ENCODE assay signal across 25 mouse cellular contexts in the genomic region with DNA sequence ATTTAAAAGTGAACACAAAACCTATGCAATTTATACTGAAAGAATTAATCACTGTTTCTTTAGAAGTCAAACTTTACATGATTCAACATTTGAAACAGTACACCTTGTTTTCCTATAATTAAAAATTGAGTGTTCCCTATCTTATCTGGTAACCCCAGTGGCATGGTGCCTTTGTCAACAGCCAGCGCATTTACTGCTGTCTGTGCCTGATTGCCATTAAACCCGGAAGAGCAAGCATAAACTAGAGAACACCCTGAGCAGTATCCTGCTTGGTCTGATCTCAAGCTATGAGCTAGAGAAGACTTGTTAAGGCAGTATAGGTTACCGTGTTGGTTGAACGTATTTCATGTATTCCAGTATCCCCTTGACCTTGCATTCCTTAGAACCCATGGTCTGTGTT. TPM values are rescaled to one million over a fixed set of nuclear protein-coding genes. Genes with fewer than 3 reads are reported as not detected.
A peak's percentile ranks its signal among the peaks of the same experiment; 100 is the strongest.
DNase-seq lines count a peak whose midpoint lies in the region; ATAC-seq and TF ChIP-seq lines count a peak whose summit lies in the region.
"Had no signal": no experiment of that assay in that cellular context is flagged by ENCODE, and none has a peak within 500 bp of the region (broad histone marks: within the 10 kb centered on the region; RNA-seq: fewer than 3 reads in every experiment).

No protein-coding gene starts in this region.

- ATAC-seq in intestine, postnatal 0 days, result peak; percentile 59; the same call in 1 of the 2 replicates
- peak; percentile 69; the same call in 1 of the 2 replicates for ATAC-seq in stomach, postnatal 0 days (ENCODE audit: low FRiP score, low TSS enrichment)
- ATAC-seq: forebrain, embryonic 14.5 days; forebrain, postnatal 0 days; Patski had no signal

- 39% methylated on average over 4 of the region's 4 CpGs for WGBS in intestine, postnatal 0 days
- 49% methylated on average over 4 of the region's 4 CpGs for WGBS in stomach, postnatal 0 days

- no peak for TF ChIP-seq CTCF in MEL (IDR thresholded peaks at IDR 0.05 in 2 of 3, conservative IDR thresholded peaks at IDR 0.05 in 1 of 3; ENCODE audit: control insufficient read depth in 1 of 3, insufficient read depth in 1 of 3, low read depth in 2 of 3, low read length in 3 of 3, poor library complexity in 1 of 3, severe bottlenecking in 1 of 3)
- TF ChIP-seq CTCF in intestine, postnatal 0 days (IDR thresholded peaks at IDR 0.05; ENCODE audit: low read depth), result no peak
- TF ChIP-seq CTCF in stomach, postnatal 0 days (IDR thresholded peaks at IDR 0.05; ENCODE audit: low read depth), result no peak

- no peak for TF ChIP-seq EP300 in MEL (IDR thresholded peaks at IDR 0.05; ENCODE audit: low read depth in 1 of 2, low read length in 2 of 2)
- TF ChIP-seq EP300 in stomach, postnatal 0 days (optimal IDR thresholded peaks at IDR 0.05), result no peak

- H3K4me1 ChIP-seq in MEL (ENCODE audit: control insufficient read depth in 1 of 2, insufficient read depth in 2 of 2, low read length in 2 of 2), result no peaks in the 10 kb centered on the region
- H3K4me1 ChIP-seq in intestine, postnatal 0 days (replicated peaks; ENCODE audit: control insufficient read depth, insufficient read depth, low read length), result no peaks in the 10 kb centered on the region
- no peaks in the 10 kb centered on the region for H3K4me1 ChIP-seq in stomach, postnatal 0 days (replicated peaks; ENCODE audit: control insufficient read depth, insufficient read depth)
- H3K4me1 ChIP-seq: embryonic facial prominence, embryonic 12.5 days; embryonic facial prominence, embryonic 15.5 days; hindbrain, embryonic 12.5 days; hindbrain, embryonic 15.5 days had no signal

- peak; percentile 3 for DNase-seq in heart, adult 11 months
- DNase-seq in heart, postnatal 4 days, result no peak
- peak; percentile 3 for DNase-seq in MEL (ENCODE audit: low read depth, low spot score)
- DNase-seq in stomach, postnatal 0 days (ENCODE audit: low spot score), result peak; percentile 24
- DNase-seq in right cerebral cortex, postnatal 4 days, result no peak
- DNase-seq in adrenal gland, postnatal 10 days, result no peak
- DNase-seq: adrenal gland, postnatal 14 days; cerebellum, adult 11 months; cerebellum, adult 2 months; cerebellum, adult 9-11 months; cerebellum, postnatal 25 days; forebrain, postnatal 0 days; gastrocnemius, adult 2 months; gastrocnemius, postnatal 14 days; heart, adult 2 months; heart, postnatal 14 days had no signal

- no peak overlapping the region for H3K9ac ChIP-seq in MEL (ENCODE audit: control insufficient read depth, low read depth, low read length, poor library complexity, severe bottlenecking)
- H3K9ac ChIP-seq in intestine, postnatal 0 days (ENCODE audit: low read depth, low read length), result no peak overlapping the region
- H3K9ac ChIP-seq in stomach, postnatal 0 days (ENCODE audit: low read length), result no peak overlapping the region
- H3K9ac ChIP-seq: embryonic facial prominence, embryonic 12.5 days; embryonic facial prominence, embryonic 15.5 days; forebrain, postnatal 0 days; heart, embryonic 13.5 days; hindbrain, embryonic 12.5 days; hindbrain, embryonic 15.5 days had no signal

- no peaks in the 10 kb centered on the region for H3K79me2 ChIP-seq in MEL (ENCODE audit: control insufficient read depth, insufficient read depth, low read length, poor library complexity)

- H3K27ac ChIP-seq in MEL (ENCODE audit: control insufficient read depth, low read depth, low read length), result no peak overlapping the region
- 0 out of 2 replicates have a peak overlapping the region, but pooled peaks have one; percentile 5 for H3K27ac ChIP-seq in intestine, postnatal 0 days (ENCODE audit: low read depth, low read length)
- no peak overlapping the region for H3K27ac ChIP-seq in stomach, postnatal 0 days (replicated peaks)
- H3K27ac ChIP-seq: embryonic facial prominence, embryonic 12.5 days; embryonic facial prominence, embryonic 15.5 days; gastrocnemius, adult 2 months; heart, adult 2 months; heart, embryonic 10.5 days; heart, embryonic 13.5 days; hindbrain, embryonic 12.5 days; hindbrain, embryonic 15.5 days had no signal

- H3K9me3 ChIP-seq in MEL (replicated peaks; ENCODE audit: insufficient read depth, low read length), result no peaks in the 10 kb centered on the region
- H3K9me3 ChIP-seq in intestine, postnatal 0 days (ENCODE audit: control insufficient read depth), result no peaks in the 10 kb centered on the region
- no peaks in the 10 kb centered on the region for H3K9me3 ChIP-seq in stomach, postnatal 0 days (ENCODE audit: control insufficient read depth, low read length)
- H3K9me3 ChIP-seq: embryonic facial prominence, embryonic 12.5 days; embryonic facial prominence, embryonic 15.5 days; heart, embryonic 10.5 days; heart, embryonic 13.5 days; hindbrain, embryonic 12.5 days; hindbrain, embryonic 15.5 days had no signal

- H3K4me3 ChIP-seq in MEL (ENCODE audit: control insufficient read depth in 1 of 2, insufficient read depth in 1 of 2, low read depth in 2 of 2, low read length in 2 of 2), result no peak overlapping the region
- no peak overlapping the region for H3K4me3 ChIP-seq in intestine, postnatal 0 days (ENCODE audit: low read depth, low read length)
- H3K4me3 ChIP-seq in stomach, postnatal 0 days (ENCODE audit: low read depth, low read length), result no peak overlapping the region
- H3K4me3 ChIP-seq: embryonic facial prominence, embryonic 12.5 days; embryonic facial prominence, embryonic 15.5 days; gastrocnemius, adult 2 months; heart, adult 2 months; heart, embryonic 10.5 days; heart, embryonic 13.5 days; hindbrain, embryonic 12.5 days; hindbrain, embryonic 15.5 days had no signal

- no peak for TF ChIP-seq POLR2A in MEL (IDR thresholded peaks at IDR 0.05; ENCODE audit: control insufficient read depth in 1 of 2, insufficient read depth in 1 of 2, low read depth in 1 of 2, low read length in 2 of 2, poor library complexity in 1 of 2)

- no peaks in the 10 kb centered on the region for H3K36me3 ChIP-seq in MEL (ENCODE audit: control insufficient read depth in 1 of 2, insufficient read depth in 2 of 2, low read length in 2 of 2)
- H3K36me3 ChIP-seq in intestine, postnatal 0 days (ENCODE audit: control insufficient read depth, insufficient read depth), result no peaks in the 10 kb centered on the region
- H3K36me3 ChIP-seq in stomach, postnatal 0 days (ENCODE audit: control insufficient read depth, insufficient read depth, low read length), result no peaks in the 10 kb centered on the region
- H3K36me3 ChIP-seq: embryonic facial prominence, embryonic 12.5 days; embryonic facial prominence, embryonic 15.5 days; heart, embryonic 10.5 days; heart, embryonic 13.5 days; hindbrain, embryonic 12.5 days; hindbrain, embryonic 15.5 days had no signal

- no peak for TF ChIP-seq RAD21 in MEL (IDR thresholded peaks at IDR 0.05; ENCODE audit: low read depth, low read length)

- no peaks in the 10 kb centered on the region; a peak in 3 of 4 replicates for H3K27me3 ChIP-seq in MEL (ENCODE audit: control insufficient read depth in 1 of 2, insufficient read depth in 2 of 2, low read length in 2 of 2)
- H3K27me3 ChIP-seq in intestine, postnatal 0 days (replicated peaks; ENCODE audit: control insufficient read depth, insufficient read depth, low read length), result no peaks in the 10 kb centered on the region
- no peaks in the 10 kb centered on the region for H3K27me3 ChIP-seq in stomach, postnatal 0 days (ENCODE audit: control insufficient read depth, insufficient read depth, low read length)
- H3K27me3 ChIP-seq: embryonic facial prominence, embryonic 12.5 days; embryonic facial prominence, embryonic 15.5 days; heart, embryonic 13.5 days; hindbrain, embryonic 12.5 days; hindbrain, embryonic 15.5 days; Patski had no signal

- no peak overlapping the region for H3K4me2 ChIP-seq in intestine, postnatal 0 days (replicated peaks; ENCODE audit: low read depth)
- no peak overlapping the region for H3K4me2 ChIP-seq in stomach, postnatal 0 days (replicated peaks; ENCODE audit: low read depth)
- H3K4me2 ChIP-seq: embryonic facial prominence, embryonic 12.5 days; embryonic facial prominence, embryonic 15.5 days; heart, embryonic 13.5 days; hindbrain, embryonic 12.5 days; hindbrain, embryonic 15.5 days had no signal

TF ChIP-seq in MEL, 35 proteins besides CTCF, POLR2A, EP300 and RAD21:
- TF ChIP-seq GABPA (IDR thresholded peaks at IDR 0.05; ENCODE audit: low read depth, low read length) (no peak), CHD2 (IDR thresholded peaks at IDR 0.05; ENCODE audit: low read length) (no peak), POLR2AphosphoS2 (IDR thresholded peaks at IDR 0.05; ENCODE audit: low read length) (no peak), UBTF (IDR thresholded peaks at IDR 0.05; ENCODE audit: borderline replicate concordance, insufficient read depth, low read depth, low read length) (no peak)

RNA-seq across cellular contexts. Expression of gene Hif1a, which starts 47.8 kb away (rescaled TPM):
- total RNA-seq in heart, postnatal 4 days (2021), result 100 to 1,000 TPM; 151 to 159 TPM
- 22.7 and 23.2 TPM in 2 replicates for total RNA-seq in MEL (2012; rRNA removed)
- 10 to 100 TPM in 1 of 2 experiments, not detected in 1; 23.3 TPM for polyA plus RNA-seq in MEL (2012; ENCODE audit: insufficient read depth in 1 of 2, insufficient read length in 2 of 2, low read depth in 1 of 2, low replicate concordance in 2 of 2, missing spikeins in 1 of 2)
- 25.3 and 27.0 TPM in 2 replicates for polyA plus RNA-seq in intestine, postnatal 0 days (2015; fragmentation: Nextera tagmentation; extraction: Ambion mirVana)
- polyA plus RNA-seq in stomach, postnatal 0 days (2015; fragmentation: Nextera tagmentation; extraction: Ambion mirVana), result 30.0 and 30.4 TPM in 2 replicates
- 10 to 100 TPM; 56.7 to 58.2 TPM for total RNA-seq in adrenal gland, postnatal 10 days (2021)

Comparison
In these comparisons a context has a peak if more than half of its experiments do, and no peak if none do; other contexts are left out.
1. DNase-seq: peak in heart, adult 11 months (single experiment), MEL (single experiment) and stomach, postnatal 0 days (single experiment); none in heart, postnatal 4 days (single experiment), right cerebral cortex, postnatal 4 days (single experiment) and adrenal gland, postnatal 10 days (single experiment).